Mouse (Mus musculus): ENCODE data around the gene Pde2a. TPM values are rescaled to one million over a fixed set of nuclear protein-coding genes. Genes with fewer than 3 reads are reported as not detected.

Gene Pde2a
- total RNA-seq (2012; rRNA removed) (0.59 and 0.62 TPM in 2 replicates), polyA plus RNA-seq (2012; ENCODE audit: insufficient read depth in 1 of 2, insufficient read length in 2 of 2, low read depth in 1 of 2, low replicate concordance in 2 of 2, missing spikeins in 1 of 2) (under 1 TPM in 1 of 2 experiments, not detected in 1; 0.11 TPM)

DNA sequence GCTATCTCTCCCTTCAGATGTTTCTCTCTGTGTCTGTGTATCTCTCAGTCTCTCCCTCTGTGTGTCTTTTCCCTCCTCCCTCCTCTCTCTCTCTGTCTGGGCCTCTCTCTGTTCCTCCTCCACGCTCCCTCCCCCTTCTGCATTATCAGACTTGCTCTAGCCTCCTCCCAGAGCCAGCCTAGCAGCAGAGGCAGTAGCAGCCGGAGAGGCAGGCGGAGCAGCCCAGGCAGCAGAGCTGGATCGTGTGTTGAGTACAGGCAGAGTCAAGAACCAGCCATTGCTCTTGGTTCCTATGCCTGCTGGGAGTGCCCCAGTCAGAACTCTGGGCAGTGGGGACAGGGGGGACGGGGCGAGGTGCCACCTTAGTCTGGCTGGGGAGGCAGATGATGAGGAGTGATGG lies at the start of gene Pde2a:
Pde2a (plus strand) TSS at position 163 of the 400 bp plus-strand sequence.
- Histone ChIP-seq H3K4me1 (ENCODE audit: control insufficient read depth in 1 of 2, insufficient read depth in 2 of 2, low read length in 2 of 2) (no peaks in the 10 kb centered on the region), H3K9me3 (replicated peaks; ENCODE audit: insufficient read depth, low read length) (no peaks in the 10 kb centered on the region), H3K36me3 (ENCODE audit: control insufficient read depth in 1 of 2, insufficient read depth in 2 of 2, low read length in 2 of 2) (no peaks in the 10 kb centered on the region), H3K4me3 (ENCODE audit: control insufficient read depth in 1 of 2, insufficient read depth in 1 of 2, low read depth in 2 of 2, low read length in 2 of 2) (no peak within 1 kb of the TSS), H3K27me3 (ENCODE audit: control insufficient read depth in 1 of 2, insufficient read depth in 2 of 2, low read length in 2 of 2) (no peaks in the 10 kb centered on the region; a peak in 1 of 4 replicates), H3K79me2 (ENCODE audit: control insufficient read depth, insufficient read depth, low read length, poor library complexity) (no peaks in the 10 kb centered on the region), H3K27ac (ENCODE audit: control insufficient read depth, low read depth, low read length) (no peak within 1 kb of the TSS), H3K9ac (ENCODE audit: control insufficient read depth, low read depth, low read length, poor library complexity, severe bottlenecking) (no peak within 1 kb of the TSS)
- TF ChIP-seq GATA1 (IDR thresholded peaks at IDR 0.05; ENCODE audit: low read depth, low read length) (0 out of 2 replicates have a peak, but pooled peaks have one; percentile 30), MAX (IDR thresholded peaks at IDR 0.05; ENCODE audit: low read length) (no peak)
- DNase-seq (ENCODE audit: low read depth, low spot score), result peak; percentile 40

- no peak overlapping the region for H3K9ac ChIP-seq (ENCODE audit: control insufficient read depth, low read depth, low read length, poor library complexity, severe bottlenecking)
- no peaks in the 10 kb centered on the region for H3K79me2 ChIP-seq (ENCODE audit: control insufficient read depth, insufficient read depth, low read length, poor library complexity)
- no peaks in the 10 kb centered on the region for H3K9me3 ChIP-seq (replicated peaks; ENCODE audit: insufficient read depth, low read length)
- DNase-seq (ENCODE audit: low read depth, low spot score), result no peak
- no peak overlapping the region for H3K27ac ChIP-seq (ENCODE audit: control insufficient read depth, low read depth, low read length)
- H3K36me3 ChIP-seq (ENCODE audit: control insufficient read depth in 1 of 2, insufficient read depth in 2 of 2, low read length in 2 of 2), result peaks cover 0 to 10% of the 10 kb centered on the region in 2 experiments; a peak in 2 of 4 replicates
- no peaks in the 10 kb centered on the region for H3K27me3 ChIP-seq (ENCODE audit: control insufficient read depth in 1 of 2, insufficient read depth in 2 of 2, low read length in 2 of 2)
- no peak overlapping the region for H3K4me3 ChIP-seq (ENCODE audit: control insufficient read depth in 1 of 2, insufficient read depth in 1 of 2, low read depth in 2 of 2, low read length in 2 of 2)
- peaks cover 5 to 10% of the 10 kb centered on the region in 2 experiments for H3K4me1 ChIP-seq (ENCODE audit: control insufficient read depth in 1 of 2, insufficient read depth in 2 of 2, low read length in 2 of 2)
- TF ChIP-seq MAZ (IDR thresholded peaks at IDR 0.05; ENCODE audit: low read depth, low read length), result no peak
- TF ChIP-seq NRF1 (IDR thresholded peaks at IDR 0.05; ENCODE audit: insufficient read depth, low read depth, low read length, poor library complexity, severe bottlenecking), result no peak
- TF ChIP-seq ZKSCAN1 (IDR thresholded peaks at IDR 0.05; ENCODE audit: low read depth, low read length), result no peak
- TF ChIP-seq SIN3A (IDR thresholded peaks at IDR 0.05; ENCODE audit: low read length), result no peak
- TF ChIP-seq ZNF384 (IDR thresholded peaks at IDR 0.05; ENCODE audit: low read depth, low read length), result no peak
- TF ChIP-seq MAFK (IDR thresholded peaks at IDR 0.05; ENCODE audit: borderline replicate concordance, low read depth, low read length), result no peak
- no peak for TF ChIP-seq UBTF (IDR thresholded peaks at IDR 0.05; ENCODE audit: borderline replicate concordance, insufficient read depth, low read depth, low read length)
- no peak for TF ChIP-seq NELFE (IDR thresholded peaks at IDR 0.05; ENCODE audit: low read depth, low read length)
- no peak for TF ChIP-seq HCFC1 (IDR thresholded peaks at IDR 0.05; ENCODE audit: low read depth, low read length)
- TF ChIP-seq MXI1 (IDR thresholded peaks at IDR 0.05; ENCODE audit: low read depth, low read length), result no peak
Measured at GRCm38 (mm10) chr7:101373082-101373481, 48.4 kb upstream of the Pde2a start.

GRCm38 (mm10) chr7:101374155-101374554 lies 47.3 kb upstream of the Pde2a start:
- Histone ChIP-seq H3K27me3 (ENCODE audit: control insufficient read depth in 1 of 2, insufficient read depth in 2 of 2, low read length in 2 of 2) (no peaks in the 10 kb centered on the region), H3K9ac (ENCODE audit: control insufficient read depth, low read depth, low read length, poor library complexity, severe bottlenecking) (no peak overlapping the region), H3K9me3 (replicated peaks; ENCODE audit: insufficient read depth, low read length) (no peaks in the 10 kb centered on the region), H3K4me1 (ENCODE audit: control insufficient read depth in 1 of 2, insufficient read depth in 2 of 2, low read length in 2 of 2) (peaks cover 2 to 4% of the 10 kb centered on the region in 2 experiments; a peak in 3 of 4 replicates), H3K79me2 (ENCODE audit: control insufficient read depth, insufficient read depth, low read length, poor library complexity) (no peaks in the 10 kb centered on the region), H3K36me3 (ENCODE audit: control insufficient read depth in 1 of 2, insufficient read depth in 2 of 2, low read length in 2 of 2) (peaks cover 0 to 6% of the 10 kb centered on the region in 2 experiments; a peak in 2 of 4 replicates), H3K27ac (ENCODE audit: control insufficient read depth, low read depth, low read length) (no peak overlapping the region), H3K4me3 (ENCODE audit: control insufficient read depth in 1 of 2, insufficient read depth in 1 of 2, low read depth in 2 of 2, low read length in 2 of 2) (no peak overlapping the region)
- DNase-seq (ENCODE audit: low read depth, low spot score), result peak; percentile 51
- TF ChIP-seq POLR2A (IDR thresholded peaks at IDR 0.05; ENCODE audit: control insufficient read depth in 1 of 2, insufficient read depth in 1 of 2, low read depth in 1 of 2, low read length in 2 of 2, poor library complexity in 1 of 2) (no peak), CHD1 (IDR thresholded peaks at IDR 0.05; ENCODE audit: low read depth, low read length) (no peak), RAD21 (IDR thresholded peaks at IDR 0.05; ENCODE audit: low read depth, low read length) (peak; percentile 66), ZC3H11A (IDR thresholded peaks at IDR 0.05; ENCODE audit: low read depth, low read length) (peak; percentile 38), CTCF (IDR thresholded peaks at IDR 0.05 in 2 of 3, conservative IDR thresholded peaks at IDR 0.05 in 1 of 3; ENCODE audit: control insufficient read depth in 1 of 3, insufficient read depth in 1 of 3, low read depth in 2 of 3, low read length in 3 of 3, poor library complexity in 1 of 3, severe bottlenecking in 1 of 3) (peak; percentile 4 to 65 (median 21); a peak in 3 of 6 replicates), JUND (IDR thresholded peaks at IDR 0.05; ENCODE audit: low read depth, low read length) (peak; percentile 97), ZKSCAN1 (IDR thresholded peaks at IDR 0.05; ENCODE audit: low read depth, low read length) (no peak), SMC3 (IDR thresholded peaks at IDR 0.05; ENCODE audit: low read depth, low read length) (peak; percentile 59), POLR2AphosphoS5 (IDR thresholded peaks at IDR 0.05; ENCODE audit: borderline replicate concordance, low read depth, low read length) (no peak)

Measured in MEL (cell line).